Mouse (Mus musculus) heart, adult 18-20 months (tissue): Measurements from ENCODE around the gene Hfe2. TPM values are rescaled to one million over a fixed set of nuclear protein-coding genes. Genes with fewer than 3 reads are reported as not detected.

Source experiments
- DNase-seq, 2 experiments: peaks; one replicate each; pipeline ENCODE4 v3.0.0; 2021 to 2022; ENCODE audit warnings: mixed read lengths in 1 of 2
- total RNA-seq, 2 experiments: library from RNA; stranded (reverse); gene quantifications; 2 replicates each; pipeline ENCODE4 v1.2.3; 2021

The Hfe2 gene
- total RNA-seq, 2 experiments from 2014 or later: 279 to 290 TPM

DNA sequence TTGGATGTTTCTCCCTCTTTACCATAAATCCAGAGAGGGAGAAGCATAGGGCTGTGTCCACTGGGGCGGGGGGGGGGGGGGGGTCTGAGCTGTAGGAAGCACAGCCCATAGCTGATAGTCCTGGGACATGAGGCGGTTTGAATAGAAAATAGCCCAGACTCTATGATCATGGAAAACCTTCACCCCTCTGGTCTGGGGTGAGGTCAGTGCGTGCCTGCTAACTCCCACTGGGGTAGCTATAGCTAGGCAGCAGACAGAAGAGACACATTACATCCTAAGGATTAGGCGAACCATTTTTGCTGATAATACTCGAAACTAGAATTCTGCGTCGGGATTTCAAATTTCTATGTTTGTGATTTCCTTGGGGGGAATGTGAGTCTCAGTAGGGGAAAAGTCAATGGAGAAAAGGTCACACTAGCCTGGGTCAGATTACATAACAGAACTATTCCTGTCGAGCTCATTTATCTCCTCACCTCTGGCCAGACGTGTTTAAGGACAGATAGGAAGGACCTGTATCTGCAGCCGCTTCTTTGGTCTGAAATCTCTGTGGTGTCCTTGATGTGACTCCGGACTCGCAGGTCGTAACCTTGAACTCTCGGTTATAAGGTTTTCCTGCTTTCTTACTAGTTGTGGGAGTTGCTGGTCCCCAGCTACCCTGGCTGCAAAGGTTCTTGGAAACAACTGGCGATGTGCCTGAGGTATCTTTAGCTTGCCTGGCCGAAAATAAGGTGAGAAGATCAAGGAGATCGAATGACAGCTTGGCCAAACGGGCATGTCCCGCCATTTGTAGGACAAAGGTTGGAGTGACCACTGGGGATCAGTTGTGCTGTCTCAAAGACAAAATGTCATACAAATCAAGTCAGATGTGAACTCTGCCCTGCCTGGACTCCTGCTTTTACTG, 48.9 kb downstream of the Hfe2 start:
- DNase-seq: peak; percentile 79 to 84

GRCm38 (mm10) chr3:96575272-96575984, 50.5 kb downstream of the Hfe2 start:
- DNase-seq: peak; percentile 92 to 94

GRCm38 (mm10) chr3:96576005-96576658, 51.2 kb downstream of the Hfe2 start:
- peak; percentile 92 to 95 for DNase-seq

DNA sequence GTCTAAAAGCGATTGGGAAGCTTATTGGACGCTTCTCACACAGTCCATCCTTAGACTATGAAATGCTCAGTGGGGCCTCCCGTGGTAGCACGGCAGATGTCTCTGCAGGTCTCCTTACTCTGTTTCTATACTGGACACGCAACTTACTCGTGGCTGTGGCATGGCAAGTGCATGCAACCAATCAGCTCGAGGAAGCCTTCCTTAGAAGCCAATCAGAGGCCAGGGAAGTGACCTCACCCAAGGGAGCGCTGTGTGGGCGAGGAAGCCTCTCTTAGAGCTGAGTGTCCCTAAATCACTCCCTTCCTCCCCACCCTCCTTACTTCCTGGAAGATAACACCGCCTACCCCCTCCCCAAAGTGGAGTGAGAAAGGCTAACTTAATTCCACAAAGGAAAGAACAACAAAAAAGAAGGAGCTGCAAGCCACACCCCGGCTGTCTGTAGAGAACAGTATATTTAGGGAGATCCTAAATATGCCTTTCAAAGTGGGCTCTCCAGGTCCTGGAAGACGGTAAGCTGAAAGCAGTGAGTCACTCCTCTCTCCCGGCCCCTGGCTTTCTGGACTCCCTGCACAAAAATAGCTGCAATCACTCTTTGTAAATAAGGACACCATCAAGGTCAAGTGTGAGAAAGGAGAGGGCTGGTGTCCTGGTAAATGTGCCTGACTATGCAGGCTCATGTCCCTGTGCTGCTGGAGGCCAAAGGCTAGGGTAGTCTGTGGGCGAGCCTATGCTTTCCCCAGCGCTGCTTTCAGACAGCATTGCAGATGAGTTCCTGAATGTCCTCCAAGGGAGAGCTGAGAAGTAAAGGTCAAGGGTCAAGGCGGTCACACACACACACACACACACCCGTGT, 51.9 kb downstream of the Hfe2 start, which contains the start of gene Gm16253:
Gene Gm16253 (plus strand): TSS at position 295 of the 852 bp plus-strand sequence.
- peak; percentile 98 to 99 for DNase-seq

GRCm38 (mm10) chr3:96577566-96577965, 52.6 kb downstream of the Hfe2 start:
- peak; percentile 46 to 54 for DNase-seq

Other genes with a start within 250 kb of the Hfe2 start
- 1 to 10 TPM in 1 of 2 experiments, under 1 TPM in 1; 0.39 to 1.1 TPM for gene Fcgr1, start 231.2 kb upstream of the Hfe2 start, total RNA-seq
- not detected for gene BC107364, start 72.9 kb upstream of the Hfe2 start, total RNA-seq
- gene Txnip, start 32.8 kb downstream of the Hfe2 start, total RNA-seq: 100 to 1,000 TPM; 435 to 530 TPM
- gene Gm16253, start 51.8 kb downstream of the Hfe2 start, total RNA-seq: 1 to 10 TPM; 1.6 to 1.9 TPM
- 10 to 100 TPM; 26.7 to 30.5 TPM for gene Polr3gl, start 69.0 kb downstream of the Hfe2 start, total RNA-seq
- gene Ankrd34a, start 71.5 kb downstream of the Hfe2 start, total RNA-seq: 1 to 10 TPM in 1 of 2 experiments, under 1 TPM in 1; 0.59 to 1.4 TPM
- gene Lix1l, start 76.0 kb downstream of the Hfe2 start, total RNA-seq: 10 to 100 TPM; 24.4 to 27.4 TPM
- gene Rbm8a, start 104.8 kb downstream of the Hfe2 start, total RNA-seq: 10 to 100 TPM; 36.5 to 37.2 TPM
- 10 to 100 TPM; 32.7 to 36.3 TPM for gene Pex11b, start 110.2 kb downstream of the Hfe2 start, total RNA-seq
- under 1 TPM in 1 of 2 experiments, not detected in 1; 0.18 TPM for gene Gm42957, start 110.3 kb downstream of the Hfe2 start, total RNA-seq
- under 1 TPM; 0.62 to 0.69 TPM for gene Itga10, start 120.4 kb downstream of the Hfe2 start, total RNA-seq
- 1 to 10 TPM; 1.2 to 1.3 TPM for gene Ankrd35, start 145.0 kb downstream of the Hfe2 start, total RNA-seq
- 10 to 100 TPM; 13.4 to 15.3 TPM for gene Pias3, start 171.2 kb downstream of the Hfe2 start, total RNA-seq
- 1 to 10 TPM; 2.7 to 5.3 TPM for gene Nudt17, start 183.4 kb downstream of the Hfe2 start, total RNA-seq
- 10 to 100 TPM; 23.1 to 26.1 TPM for gene Polr3c, start 202.5 kb downstream of the Hfe2 start, total RNA-seq
- gene Rnf115, start 202.5 kb downstream of the Hfe2 start, total RNA-seq: 10 to 100 TPM; 22.5 to 22.6 TPM